ENCODE assay signal across 13 mouse cellular contexts in genomic region chr2:116852249-116852648, GRCm38 (mm10). TPM values are rescaled to one million over a fixed set of nuclear protein-coding genes. Genes with fewer than 3 reads are reported as not detected.
DNase-seq lines count a peak whose midpoint lies in the region; ATAC-seq lines count a peak whose summit lies in the region.
"Had no signal": no experiment of that assay in that cellular context is flagged by ENCODE, and none has a peak within 500 bp of the region (broad histone marks: within the 10 kb centered on the region; RNA-seq: fewer than 3 reads in every experiment).

No protein-coding gene starts in this region.

- no peaks in the 10 kb centered on the region for H3K36me3 ChIP-seq in kidney, embryonic 14.5 days (ENCODE audit: control insufficient read depth, insufficient read depth, low read length)
- H3K36me3 ChIP-seq: liver, embryonic 12.5 days; midbrain, embryonic 12.5 days had no signal

- no peak overlapping the region for H3K9ac ChIP-seq in kidney, embryonic 14.5 days (ENCODE audit: low read depth, low read length)
- H3K9ac ChIP-seq: forebrain, embryonic 13.5 days; liver, embryonic 12.5 days; midbrain, embryonic 12.5 days had no signal

- no peak overlapping the region for H3K27ac ChIP-seq in kidney, embryonic 14.5 days (ENCODE audit: low read depth, low read length)
- H3K27ac ChIP-seq: forebrain, embryonic 13.5 days; liver, embryonic 12.5 days; midbrain, embryonic 12.5 days had no signal

- no peak overlapping the region for H3K4me3 ChIP-seq in kidney, embryonic 14.5 days (ENCODE audit: low read length)
- H3K4me3 ChIP-seq: forebrain, embryonic 13.5 days; liver, embryonic 12.5 days; midbrain, embryonic 12.5 days had no signal

- peak; percentile 62 to 66 for DNase-seq in cerebellum, postnatal 10 days
- DNase-seq in cerebellum, adult 11-12 months, result no peak
- DNase-seq in kidney, adult 11 months, result peak; percentile 51
- peak; percentile 5 to 8 for DNase-seq in cerebellum, postnatal 36 days
- DNase-seq in kidney, postnatal 25 days, result peak; percentile 50 to 67
- DNase-seq in spleen, adult 12 weeks (ENCODE audit: low spot score), result no peak
- no peak for DNase-seq in left cerebral cortex, adult 8-10 months (ENCODE audit: low spot score in 2 of 2)

- no peak for ATAC-seq in kidney, embryonic 14.5 days (ENCODE audit: low FRiP score, low TSS enrichment)
- ATAC-seq: forebrain, embryonic 13.5 days; liver, embryonic 12.5 days had no signal

- no peaks in the 10 kb centered on the region for H3K27me3 ChIP-seq in kidney, embryonic 14.5 days (ENCODE audit: control insufficient read depth, insufficient read depth, low read length)
- H3K27me3 ChIP-seq: forebrain, embryonic 13.5 days; liver, embryonic 12.5 days; midbrain, embryonic 12.5 days had no signal

- H3K4me1 ChIP-seq in kidney, embryonic 14.5 days (ENCODE audit: control insufficient read depth, insufficient read depth, low read length), result no peaks in the 10 kb centered on the region
- H3K4me1 ChIP-seq: liver, embryonic 12.5 days; midbrain, embryonic 12.5 days had no signal

- no peaks in the 10 kb centered on the region for H3K9me3 ChIP-seq in kidney, embryonic 14.5 days (ENCODE audit: control insufficient read depth, low read length)
- H3K9me3 ChIP-seq: forebrain, embryonic 13.5 days; liver, embryonic 12.5 days; midbrain, embryonic 12.5 days had no signal

- WGBS in kidney, embryonic 14.5 days, result 57% methylated on average over 5 of the region's 5 CpGs

- no peak overlapping the region for H3K4me2 ChIP-seq in kidney, embryonic 14.5 days (replicated peaks; ENCODE audit: low read depth, low read length)
- H3K4me2 ChIP-seq: forebrain, embryonic 13.5 days; liver, embryonic 12.5 days; midbrain, embryonic 12.5 days had no signal

RNA-seq across cellular contexts. Expression of gene Tmco5, which starts 26.2 kb away (rescaled TPM):
- polyA plus RNA-seq in kidney, embryonic 14.5 days (2014; fragmentation: Nextera tagmentation; extraction: Ambion mirVana), result not detected in 2 replicates
- total RNA-seq in left cerebral cortex, adult 8-10 months (2022), result 1 to 10 TPM in 3 of 4 experiments, under 1 TPM in 1; 0.44 to 2.9 (median 1.6) TPM
- total RNA-seq: hematopoietic stem cell, adult 5-6 weeks had no signal
- polyA plus RNA-seq: C2C12; forebrain, embryonic 13.5 days; liver, embryonic 12.5 days; midbrain, embryonic 12.5 days had no signal

Comparison
In these comparisons a context has a peak if more than half of its experiments do, and no peak if none do; other contexts are left out.
1. DNase-seq: peak in cerebellum, postnatal 10 days (2 of 2), kidney, adult 11 months (single experiment), cerebellum, postnatal 36 days (2 of 2) and kidney, postnatal 25 days (2 of 2); none in cerebellum, adult 11-12 months (single experiment), spleen, adult 12 weeks (single experiment) and left cerebral cortex, adult 8-10 months (0 of 2).